Mouse (Mus musculus) gastrocnemius, postnatal 36 days (tissue): ENCODE measurements around the gene Prpf18. TPM values are rescaled to one million over a fixed set of nuclear protein-coding genes. Genes with fewer than 3 reads are reported as not detected.
"Not testable (repeated sequence)": the region's sequence is repeated elsewhere in the genome, so short reads cannot be mapped to it uniquely, and the experiment has no call there.

ENCODE experiments used
- DNase-seq, 2 experiments: peaks; one replicate each; pipeline ENCODE4 v3.0.0; 2022
- intact Hi-C: fragments of 180-260 bp; cut with DNase I; formaldehyde crosslinking; loops from one replicate; pipeline ENCODE4 v1.15.1; 2025
- long read RNA-seq, 2 experiments: library from polyadenylated mRNA; stranded (forward); transcript quantifications; one replicate each; pipeline ENCODE4 v2.0.0; 2021
- total RNA-seq, 2 experiments: library from RNA; stranded (reverse); gene quantifications; 2 replicates each; pipeline ENCODE4 v1.2.3; 2021

The Prpf18 gene
- 10 to 100 TPM; 35.9 to 41.2 TPM for total RNA-seq
- long read RNA-seq, experiment 1, partial matches to known transcripts = 1 of 15 reads
- long read RNA-seq, experiment 1, other reads (novel, unspliced or antisense) = 12 of 15 reads
- long read RNA-seq, experiment 2, partial matches to known transcripts = 1 of 15 reads
- long read RNA-seq, experiment 2, other reads (novel, unspliced or antisense) = 11 of 15 reads

DNA sequence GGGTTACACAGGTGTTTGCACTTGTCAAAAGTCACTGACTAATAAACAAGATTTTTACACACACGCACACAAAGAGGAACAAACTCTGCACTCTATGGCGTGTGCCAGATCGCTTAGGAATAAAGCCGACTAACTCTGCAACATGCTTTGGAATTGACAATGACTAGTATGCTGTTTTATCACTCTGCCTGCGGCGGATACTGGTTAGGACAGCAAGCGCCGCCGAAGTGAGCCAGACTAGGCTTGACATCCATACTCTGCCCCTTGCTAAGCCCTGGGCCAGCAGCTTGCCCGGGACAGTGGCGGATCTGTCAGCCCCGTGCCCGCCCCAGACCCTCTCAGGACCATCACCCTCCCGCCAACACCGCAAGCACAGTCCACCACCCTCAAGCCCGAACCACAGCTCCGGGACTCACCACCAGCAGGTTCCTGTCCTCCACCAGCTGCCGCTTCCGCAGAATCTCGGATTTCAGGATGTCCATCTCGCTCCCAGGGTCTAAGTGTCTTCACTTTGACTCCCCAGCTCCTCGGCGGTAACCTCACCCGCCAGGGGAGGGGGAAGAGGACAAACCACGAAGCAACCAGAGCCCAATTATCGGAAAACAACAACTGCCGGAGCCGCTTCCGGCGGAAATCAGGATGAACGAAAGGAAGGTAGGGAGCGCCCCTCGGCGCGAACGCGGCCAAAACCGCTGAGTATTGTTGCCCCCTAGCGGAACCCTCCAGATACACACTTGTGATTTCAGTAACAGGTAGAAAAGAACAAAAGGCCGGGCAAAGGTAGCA lies at the start of gene Prpf18:
Gene Prpf18 (minus strand): TSS at position 614 of the 786 bp plus-strand sequence.
- peak; percentile 76 to 79 for DNase-seq
- intact Hi-C loops = loop anchor here (5.0 kb wide), 2 partner anchors 154 to 211 kb away; no protein-coding TSS in a partner anchor

DNA sequence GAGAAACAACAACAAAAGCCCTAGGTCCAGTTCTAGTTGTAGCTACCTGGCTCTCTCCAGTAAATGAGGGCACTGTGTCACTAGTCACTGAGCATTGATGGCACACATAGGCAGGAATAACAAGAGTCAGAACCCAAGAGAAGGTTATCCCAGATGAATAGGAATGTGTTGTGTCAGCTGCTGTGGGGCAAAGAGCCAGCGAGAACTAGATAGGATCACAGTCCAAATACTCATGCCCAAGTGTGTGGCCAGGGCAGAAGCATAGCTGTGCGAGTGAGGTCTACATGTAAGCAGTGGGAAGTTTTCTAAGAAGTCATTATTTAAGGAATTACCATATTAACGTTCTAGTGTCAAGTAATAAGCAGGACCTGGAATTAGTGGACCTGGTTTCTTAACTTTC lies 28.0 kb upstream of the Prpf18 start:
- no peak for DNase-seq
- intact Hi-C loops = no loop called here

DNA sequence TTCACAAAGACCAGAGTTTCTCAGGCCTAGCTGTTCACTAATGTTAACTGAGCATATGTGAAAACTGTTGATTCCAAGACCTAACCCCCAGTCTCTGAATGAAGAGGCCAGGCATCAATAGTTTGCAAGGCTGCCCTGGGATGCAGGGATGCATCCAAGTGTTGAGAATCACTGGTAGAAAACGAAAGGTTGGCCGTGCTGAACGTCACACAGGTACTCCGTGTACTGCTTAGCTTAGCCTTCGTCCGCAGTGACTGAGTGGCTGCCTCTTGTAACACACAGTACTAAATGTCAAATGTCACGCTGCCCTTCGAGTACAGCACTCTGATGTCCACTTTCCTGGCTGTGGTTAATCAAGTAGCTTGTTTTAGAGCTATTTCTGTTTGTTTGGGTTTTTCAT lies 19.7 kb upstream of the Prpf18 start:
- DNase-seq = no peak
- intact Hi-C loops = no loop called here

DNA sequence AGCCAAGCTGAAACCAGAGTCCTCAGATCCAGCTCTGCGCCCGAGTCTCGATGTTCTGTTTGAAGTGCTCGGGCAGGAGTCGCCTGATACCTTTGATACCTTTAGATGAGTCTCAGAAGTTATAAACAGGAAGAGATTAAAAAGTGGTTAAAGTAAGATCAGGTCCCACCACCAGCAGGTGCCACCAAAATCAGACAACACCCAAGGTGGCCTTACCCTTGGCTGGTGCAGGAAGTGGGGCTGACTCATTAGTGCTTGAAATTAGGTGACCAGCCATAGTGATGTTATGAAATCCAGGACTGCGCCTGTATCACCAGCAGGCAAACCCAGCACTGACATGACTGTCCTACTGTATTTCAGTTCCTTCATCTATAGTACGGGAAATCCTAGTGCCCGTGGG lies 17.8 kb upstream of the Prpf18 start:
- intact Hi-C loops = no loop called here
- no peak for DNase-seq

DNA sequence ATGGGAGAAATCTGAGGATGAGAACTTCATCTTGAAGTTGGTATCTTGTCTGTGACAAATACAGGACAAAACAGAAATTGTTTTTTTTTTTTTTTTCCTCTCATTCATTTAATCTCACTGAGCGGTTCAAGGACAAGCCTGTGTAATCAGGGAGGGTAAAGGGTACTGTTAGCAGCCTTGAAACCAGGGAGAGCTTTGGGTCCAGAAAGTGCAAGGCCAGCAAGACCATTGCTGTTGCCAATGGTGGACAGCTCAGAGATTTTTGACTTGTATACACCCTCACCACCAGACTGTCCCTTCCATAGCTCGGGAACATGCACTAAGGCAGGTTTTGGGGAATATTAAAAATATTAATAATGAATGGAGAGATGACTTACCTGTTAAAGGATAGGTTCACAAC lies 16.7 kb upstream of the Prpf18 start:
- intact Hi-C loops = no loop called here
- DNase-seq = no peak

DNA sequence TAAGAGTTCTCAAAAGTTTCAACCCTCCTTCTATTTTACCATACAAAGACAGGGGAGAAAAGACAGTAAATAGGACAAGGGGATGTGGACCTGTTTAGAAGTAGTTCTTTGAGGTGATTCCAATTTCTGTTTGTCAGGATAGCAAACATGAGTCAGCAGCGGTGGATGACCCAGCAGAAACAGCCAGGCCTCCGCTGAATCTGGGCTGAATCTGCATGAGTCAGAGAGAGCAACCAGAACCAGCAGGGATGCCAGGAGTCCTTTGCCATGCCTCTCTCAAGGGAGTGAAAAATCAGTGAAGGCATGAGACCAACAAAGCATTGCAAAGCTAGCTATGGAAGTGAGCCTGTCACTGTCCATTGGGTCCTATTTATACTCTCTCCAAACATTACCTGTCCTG lies 8.8 kb upstream of the Prpf18 start:
- intact Hi-C loops = no loop called here
- DNase-seq = no peak

DNA sequence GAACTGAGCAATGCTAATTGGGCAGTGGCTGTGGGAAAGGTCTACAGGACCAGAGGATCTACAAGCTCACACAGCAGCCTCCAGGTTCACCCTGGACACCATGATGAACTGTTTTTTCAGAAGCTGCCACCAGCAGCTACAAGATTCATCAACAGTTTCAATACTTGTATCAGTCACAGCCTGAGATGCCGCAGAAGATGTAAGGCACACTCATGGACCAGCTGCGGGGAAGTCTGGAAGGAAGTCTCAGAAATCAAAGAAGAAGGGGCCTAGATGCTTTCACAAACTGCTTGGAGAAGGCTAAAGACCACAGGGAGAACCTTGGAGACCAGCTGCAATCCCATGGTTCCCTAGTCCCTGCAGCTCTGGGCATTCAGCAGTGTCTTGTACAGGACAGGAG lies 2.3 kb downstream of the Prpf18 start:
- intact Hi-C loops = loop anchor here (5.0 kb wide), 2 partner anchors 152 to 213 kb away; no protein-coding TSS in a partner anchor
- DNase-seq = no peak

DNA sequence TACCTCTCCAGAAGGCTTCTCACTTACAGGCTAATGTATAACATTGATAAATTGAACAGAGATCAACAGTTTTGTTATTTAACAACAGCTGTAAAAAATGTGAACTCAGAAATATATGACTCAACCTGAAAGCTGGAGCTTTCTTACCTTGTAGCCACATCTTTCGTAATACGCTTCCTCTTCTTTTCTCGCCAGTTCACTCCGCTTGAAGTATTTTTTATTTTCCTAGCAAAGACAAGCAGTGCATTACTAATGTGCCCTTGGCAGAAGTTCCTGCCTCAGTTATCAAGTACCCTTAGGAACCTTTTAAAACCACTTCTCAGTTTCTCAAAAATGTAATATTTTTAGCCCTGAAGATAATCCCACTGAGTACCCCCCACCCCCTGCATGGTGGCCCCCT lies 3.8 kb downstream of the Prpf18 start:
- intact Hi-C loops = no loop called here
- DNase-seq = no peak

DNA sequence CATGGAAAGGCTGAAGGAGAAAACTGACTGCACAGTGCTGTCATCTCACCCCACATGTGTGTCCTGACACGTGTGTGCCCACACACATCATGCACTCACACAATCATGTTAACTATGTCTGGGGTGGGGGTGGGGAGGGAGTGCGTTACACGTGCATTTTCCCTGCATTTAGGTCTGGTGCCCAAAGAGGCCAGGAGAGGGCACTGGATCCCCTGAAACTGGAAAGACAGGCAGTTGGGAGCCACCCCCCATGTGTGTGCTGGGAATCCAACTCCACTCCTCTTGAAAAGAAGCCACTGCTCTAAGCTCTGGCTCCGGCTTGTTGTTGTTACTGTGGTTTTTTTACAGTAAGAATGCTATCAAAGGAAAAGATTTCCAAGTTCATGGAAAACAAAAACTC lies 6.8 kb downstream of the Prpf18 start:
- intact Hi-C loops = no loop called here
- no peak for DNase-seq

DNA sequence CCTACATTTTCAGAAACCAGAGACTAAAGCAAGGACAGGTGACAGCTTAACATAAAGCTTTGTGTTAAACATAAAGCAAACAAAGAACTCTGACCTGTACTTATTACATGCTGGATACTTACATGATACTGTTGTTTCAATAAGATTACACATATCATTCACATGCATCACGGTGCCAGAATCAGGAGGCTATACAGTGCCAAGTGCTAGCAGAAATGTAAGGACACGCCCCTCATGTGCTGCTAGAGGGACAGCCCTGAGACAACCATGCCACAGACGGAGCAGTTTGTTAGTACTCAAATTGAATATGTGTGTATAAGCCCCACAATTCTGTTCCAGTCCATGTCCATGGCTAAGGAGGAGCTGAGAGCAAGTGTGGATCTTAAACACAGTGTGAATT lies 13.7 kb downstream of the Prpf18 start:
- DNase-seq = no peak
- intact Hi-C loops = no loop called here

DNA sequence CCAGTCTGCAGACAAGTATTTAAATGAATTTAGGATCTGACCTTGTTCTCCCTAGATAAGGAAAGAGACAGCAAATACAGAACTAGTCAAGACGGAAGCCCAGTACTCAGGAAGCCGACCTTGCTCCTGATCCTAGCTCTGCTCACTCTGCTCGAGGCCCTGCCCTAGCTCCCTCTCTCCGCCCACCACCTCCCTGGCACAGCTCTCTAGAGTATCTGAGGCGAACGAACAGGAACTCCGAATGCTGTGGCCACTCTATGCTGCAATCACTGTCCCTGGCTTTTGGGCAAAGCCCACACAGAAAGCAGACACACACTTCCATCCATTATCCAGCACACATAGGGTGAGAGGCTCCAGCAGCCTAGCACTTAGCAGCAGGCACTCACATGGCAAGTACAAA lies 15.3 kb downstream of the Prpf18 start:
- intact Hi-C loops = no loop called here
- no peak for DNase-seq

DNA sequence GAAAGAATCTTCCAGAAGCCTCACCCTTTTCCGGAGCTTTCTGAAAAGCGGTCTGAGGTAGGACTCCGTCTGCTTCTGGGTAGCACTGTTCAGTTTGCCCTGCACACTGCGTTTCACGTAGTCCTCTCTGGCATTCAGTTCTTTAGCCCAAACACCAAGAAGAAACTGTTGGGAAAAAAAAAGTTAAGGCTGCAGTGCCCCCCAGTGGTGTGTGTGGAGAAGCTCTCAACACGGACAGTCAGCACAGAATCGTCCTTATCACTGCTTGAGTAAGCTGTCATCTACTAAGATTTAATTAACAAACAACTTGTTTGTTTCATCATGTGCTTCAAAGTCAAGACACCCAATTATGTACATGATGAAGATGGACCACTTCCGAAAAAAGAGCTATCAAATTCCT lies 16.1 kb downstream of the Prpf18 start:
- intact Hi-C loops = no loop called here

DNA sequence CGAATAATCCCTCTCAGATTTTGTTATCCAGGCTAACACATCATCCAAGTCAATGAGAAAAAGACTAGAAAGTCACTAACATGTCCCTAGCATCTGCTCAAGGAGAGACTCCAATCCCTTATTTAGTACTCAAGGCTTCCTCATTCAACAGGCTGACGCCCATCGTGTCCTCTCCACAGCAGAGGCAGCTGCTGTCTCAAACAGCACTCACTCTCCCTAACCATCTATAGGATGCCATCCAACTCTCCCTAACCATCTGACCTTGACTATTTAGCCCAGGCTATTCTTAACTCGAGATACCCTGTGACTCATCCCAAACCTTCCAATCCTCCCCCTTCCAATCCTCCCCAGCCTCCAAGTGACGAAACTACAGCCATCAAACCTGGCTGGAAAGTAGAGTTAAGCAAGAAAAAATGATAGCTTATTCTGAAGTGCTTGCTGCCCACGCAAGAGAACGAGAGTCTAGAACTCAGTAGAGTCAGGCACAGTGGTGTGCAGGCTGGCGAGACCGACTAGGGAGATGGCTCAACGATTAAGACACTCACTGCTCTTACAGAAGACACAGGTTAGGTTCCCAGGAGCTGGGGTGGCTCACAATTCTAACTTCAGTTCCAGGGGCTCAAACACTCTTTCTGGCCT lies 21.6 kb downstream of the Prpf18 start:
- no peak for DNase-seq
- intact Hi-C loops = loop anchor here (5.0 kb wide), 1 partner anchor 133 kb away; no protein-coding TSS in a partner anchor

More for the DNA sequence above, 16.1 kb downstream of the Prpf18 start:
- no peak for DNase-seq

DNA sequence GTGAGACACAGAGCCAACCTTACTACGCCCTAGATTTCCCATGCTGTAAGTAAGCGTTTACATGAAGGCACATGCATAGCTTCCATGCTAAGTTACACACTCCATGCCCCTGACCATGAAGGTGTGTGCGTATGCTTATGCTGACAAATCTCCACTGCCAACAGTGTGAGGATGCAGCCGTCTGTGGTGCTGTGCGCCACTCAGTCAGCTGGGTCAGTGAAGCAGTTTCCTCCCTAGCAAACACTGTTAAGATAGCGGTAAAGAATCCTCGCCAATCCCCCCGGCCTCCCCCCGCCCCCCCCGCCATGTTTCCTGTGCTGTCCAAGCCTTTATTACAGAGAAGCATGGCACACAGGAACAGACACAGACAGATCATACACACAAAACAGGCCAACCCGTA lies 22.4 kb downstream of the Prpf18 start:
- DNase-seq = no peak
- intact Hi-C loops = no loop called here

DNA sequence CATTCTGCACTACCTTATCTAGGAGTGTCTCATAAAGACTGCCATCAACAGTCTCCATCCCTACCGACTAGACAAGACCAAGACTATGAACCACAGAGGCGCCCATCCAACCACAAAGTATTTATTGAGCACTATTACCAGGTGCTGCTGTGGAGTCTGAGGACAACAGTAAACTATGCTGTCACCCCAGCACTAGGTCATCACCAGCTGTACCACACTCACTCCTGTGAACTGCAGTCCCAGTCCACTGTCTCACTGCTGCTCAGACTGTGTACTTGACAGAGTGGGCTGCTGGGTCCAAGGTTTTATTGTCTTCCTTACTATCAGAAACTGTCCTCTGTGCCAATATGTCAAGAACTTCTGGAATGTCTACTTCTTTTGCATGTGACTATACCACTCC lies 23.0 kb downstream of the Prpf18 start:
- DNase-seq = no peak
- intact Hi-C loops = no loop called here

DNA sequence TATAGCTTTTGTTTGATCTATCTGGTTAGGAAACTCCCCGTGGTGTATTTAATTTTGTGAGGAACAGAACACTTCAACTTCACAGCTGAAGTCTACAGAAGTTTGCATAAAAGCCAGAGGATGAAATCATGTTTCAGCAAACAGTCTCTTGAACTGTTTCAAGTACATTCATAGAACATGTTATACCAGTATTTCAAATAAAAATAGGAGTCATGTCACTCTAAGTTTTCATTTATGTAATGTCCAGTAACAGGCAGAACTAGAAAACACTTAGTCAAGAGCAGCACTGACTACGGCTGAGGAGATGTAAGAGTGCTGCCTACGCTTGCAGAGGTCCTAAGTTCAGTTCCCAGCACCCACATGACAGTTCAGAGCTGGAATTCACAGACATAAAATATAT lies 25.0 kb downstream of the Prpf18 start:
- DNase-seq = no peak
- intact Hi-C loops = no loop called here

DNA sequence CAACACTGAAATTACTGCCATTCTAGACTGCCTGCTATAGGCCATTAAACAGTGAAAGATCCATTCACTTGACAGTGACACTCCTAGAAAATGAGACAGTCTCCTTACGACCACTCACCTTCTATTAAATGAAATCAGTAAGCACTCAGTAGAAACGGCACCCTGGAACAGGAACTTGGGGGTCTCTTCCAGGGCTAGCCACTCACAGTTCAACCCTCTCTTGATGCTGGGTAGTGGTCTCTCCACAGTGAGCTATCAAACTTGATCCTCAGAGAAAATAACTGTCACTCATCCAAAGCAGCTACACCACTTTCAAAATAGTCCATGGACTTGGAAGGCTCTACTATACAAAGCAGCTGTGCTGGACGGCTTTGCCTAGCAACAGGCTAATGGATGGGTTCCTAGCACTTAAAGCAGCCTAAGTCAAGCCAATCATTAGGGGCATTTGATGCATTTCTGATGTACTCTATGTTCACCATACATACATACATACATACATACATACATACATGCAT lies 30.4 kb downstream of the Prpf18 start:
- no peak for DNase-seq
- intact Hi-C loops = no loop called here

DNA sequence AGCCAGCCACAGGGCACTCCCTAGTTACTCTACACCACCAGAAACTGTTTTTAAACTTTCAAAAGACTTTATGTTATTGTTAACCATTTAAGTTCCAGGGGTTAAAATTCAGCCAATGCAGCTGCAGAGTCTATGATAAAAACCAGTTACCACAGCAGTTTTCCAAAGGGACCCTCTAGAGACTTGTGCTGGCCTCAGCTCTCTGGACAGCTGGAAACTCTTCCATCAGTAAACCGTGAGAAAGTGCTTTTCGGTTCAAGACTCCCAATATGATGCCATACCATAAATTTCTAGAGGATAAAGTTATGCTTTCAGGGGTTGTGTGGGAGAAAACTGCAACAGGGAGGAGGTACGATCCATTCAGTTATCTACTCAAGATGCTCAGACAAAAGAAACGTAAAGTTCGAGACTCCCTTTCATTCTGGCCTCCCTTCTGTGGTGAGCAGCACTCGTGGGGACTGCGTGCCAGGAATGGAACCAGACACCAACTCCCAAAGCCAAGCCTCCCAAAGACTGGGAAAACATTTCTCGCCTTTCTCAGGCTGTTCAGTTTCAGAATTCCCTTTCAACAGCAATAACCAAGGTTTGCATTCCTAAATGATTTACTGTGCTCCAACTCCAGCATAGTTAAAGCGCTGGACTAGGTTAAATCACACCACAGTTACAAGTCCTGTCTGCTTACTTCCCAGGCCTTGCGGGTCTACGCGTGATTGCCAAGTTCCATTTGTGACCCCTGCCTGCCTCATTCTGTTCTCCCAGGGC lies 31.1 kb downstream of the Prpf18 start:
- DNase-seq = peak in 1 of 2 experiments; percentile 52
- intact Hi-C loops = no loop called here

DNA sequence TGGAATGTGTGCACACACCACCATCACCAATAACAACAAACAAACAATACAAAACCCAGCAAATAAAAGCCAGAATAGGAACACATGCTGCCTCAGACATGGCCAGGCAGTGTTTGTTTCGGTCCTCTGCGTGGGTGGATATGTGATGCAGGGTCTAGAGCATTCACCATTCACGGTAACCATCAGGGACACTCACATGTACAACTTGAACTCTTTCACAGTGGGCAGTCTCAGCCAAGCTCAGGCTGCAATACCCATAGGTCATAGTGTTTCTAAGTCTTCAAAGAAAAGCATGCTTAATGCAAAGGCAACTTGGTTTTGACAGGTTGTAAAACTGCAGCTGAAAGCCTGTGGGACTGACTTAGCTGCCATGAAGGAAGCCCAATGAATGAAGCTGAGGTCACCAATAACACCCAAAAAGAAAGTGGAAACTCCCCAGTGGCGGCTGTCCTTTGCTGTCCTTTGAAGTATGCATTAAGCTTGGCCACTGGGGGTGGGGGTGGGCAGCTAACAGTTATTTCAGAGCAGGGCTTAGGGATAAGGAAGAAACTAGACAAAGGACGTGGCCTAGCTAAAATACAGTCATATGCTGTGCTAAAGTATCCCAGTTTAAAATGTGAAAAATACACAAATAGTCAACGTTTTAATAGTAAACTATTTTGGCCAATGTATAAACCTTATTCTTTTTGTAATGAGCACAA lies 31.9 kb downstream of the Prpf18 start:
- intact Hi-C loops = no loop called here
- DNase-seq = no peak

DNA sequence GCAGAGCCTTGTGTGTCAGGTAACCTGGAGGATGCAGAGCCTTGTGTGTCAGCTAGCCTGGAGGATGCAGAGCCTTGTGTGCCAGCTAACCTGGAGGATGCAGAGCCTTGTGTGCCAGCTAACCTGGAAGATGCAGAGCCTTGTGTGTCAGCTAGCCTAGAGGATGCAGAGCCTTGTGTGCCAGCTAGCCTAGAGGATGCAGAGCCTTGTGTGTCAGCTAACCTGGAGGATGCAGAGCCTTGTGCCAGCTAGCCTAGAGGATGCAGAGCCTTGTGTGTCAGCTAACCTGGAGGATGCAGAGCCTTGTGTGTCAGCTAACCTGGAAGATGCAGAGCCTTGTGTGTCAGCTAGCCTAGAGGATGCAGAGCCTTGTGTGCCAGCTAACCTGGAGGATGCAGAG lies 32.8 kb downstream of the Prpf18 start:
- intact Hi-C loops = not testable (repeated sequence)

More for the DNA sequence above, 32.8 kb downstream of the Prpf18 start:
- not testable (repeated sequence) for DNase-seq
